Mouse (Mus musculus) bone marrow, adult 2 months (tissue): ENCODE measurements around the gene Glyctk. TPM values are rescaled to one million over a fixed set of nuclear protein-coding genes. Genes with fewer than 3 reads are reported as not detected.
"Not testable (repeated sequence)": the region's sequence is repeated elsewhere in the genome, so short reads cannot be mapped to it uniquely, and the experiment has no call there.

Source experiments
- H3K27ac ChIP-seq: fragments of 200-500 bp; 2 replicates; pipeline ENCODE4 v1.5.1; 2012; ENCODE audit warnings: low read depth, mild to moderate bottlenecking, control low read depth, inconsistent platforms, low read length; ENCODE audit not compliant: control insufficient read depth, poor library complexity, insufficient read depth
- H3K4me1 ChIP-seq: fragments of 200-500 bp; 2 replicates; pipeline ENCODE4 v1.6.1; 2011; ENCODE audit warnings: low read length; ENCODE audit not compliant: control insufficient read depth, insufficient read depth
- H3K4me3 ChIP-seq: fragments of 200-500 bp; replicated peaks from 2 replicates; pipeline ENCODE3; 2011; ENCODE audit warnings: mild to moderate bottlenecking, low read depth, low read length, control low read depth; ENCODE audit not compliant: control insufficient read depth
- CTCF ChIP-seq: fragments of 200-500 bp; IDR thresholded peaks from 2 replicates; pipeline ENCODE4 v1.5.1; 2011; ENCODE audit warnings: low read length, control low read depth; ENCODE audit not compliant: control insufficient read depth, insufficient read depth
- POLR2A ChIP-seq: fragments of 200-500 bp; IDR thresholded peaks from 2 replicates; pipeline ENCODE4 v1.6.1; 2011; ENCODE audit warnings: low read depth, mild to moderate bottlenecking, control low read depth, low read length, borderline replicate concordance; ENCODE audit not compliant: control insufficient read depth
- WGBS: fragments of 180-500 bp; shearing (Covaris S2); methylation state at CpG from one replicate; pipeline ENCODE4 v1.1.7; 2018; 5-methylcytosine and 5-hydroxymethylcytosine counted together
- polyA plus RNA-seq: library from polyadenylated mRNA; stranded (reverse); fragments of >200 nt; gene quantifications from 2 replicates; pipeline ENCODE4 v1.2.4, GENCODE M21; 2011; ENCODE audit warnings: low replicate concordance; ENCODE audit not compliant: missing spikeins, insufficient read depth, insufficient read length

Gene Glyctk
- polyA plus RNA-seq, 1 experiment: 1.9 TPM

DNA sequence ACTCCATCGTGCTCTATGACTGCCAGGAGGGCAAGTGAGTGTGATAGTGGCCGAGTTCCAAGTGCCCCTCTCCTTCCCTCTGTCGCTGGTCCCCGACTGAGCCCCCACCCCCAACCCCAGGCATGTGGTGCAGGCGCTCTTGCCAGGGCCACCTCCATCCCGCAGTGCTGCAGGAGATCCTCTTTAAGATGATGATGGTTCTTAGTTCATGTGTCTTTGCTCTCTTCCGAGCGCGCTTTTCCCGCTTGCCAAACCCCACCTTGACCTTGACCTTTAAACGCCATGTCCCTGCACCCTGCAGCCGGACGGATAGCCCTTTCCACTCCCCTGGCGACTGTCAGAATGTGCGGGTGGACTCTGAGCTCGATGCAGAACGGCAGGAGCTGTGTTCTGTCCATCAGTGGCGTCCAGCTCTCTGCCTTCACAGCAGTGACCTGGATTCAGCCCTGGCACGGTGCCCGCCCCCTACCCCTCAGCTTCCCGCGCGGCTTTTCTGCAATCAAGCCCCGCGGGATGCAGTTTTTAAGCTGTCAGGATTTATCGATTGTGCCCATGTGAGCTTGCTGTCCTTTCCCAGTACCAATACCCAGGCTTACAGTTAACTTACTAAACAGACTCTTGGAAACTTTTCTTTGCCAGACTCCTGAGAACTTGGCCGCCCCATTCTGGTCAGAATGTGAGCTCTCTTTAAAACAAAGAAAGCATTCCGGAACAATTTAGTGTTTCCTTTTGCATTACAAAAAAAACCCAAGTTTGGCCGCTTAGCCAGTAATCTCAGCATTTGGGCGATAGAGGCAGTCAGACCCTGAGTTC lies 13.6 kb upstream of the Glyctk start:
- H3K27ac ChIP-seq: peak overlapping the region; percentile 97
- WGBS: under 1% methylated on average over 30 of the region's 30 CpGs
- TF ChIP-seq POLR2A (no peak), CTCF (no peak)
- peaks cover 2% of the 10 kb centered on the region; the same call in 1 of the 2 replicates for H3K4me1 ChIP-seq
- peak overlapping the region; percentile 83 for H3K4me3 ChIP-seq

GRCm38 (mm10) chr9:106170556-106171345 lies 12.8 kb upstream of the Glyctk start, which contains the start of gene Wdr82:
TSS of gene Wdr82 (plus strand) at chr9:106170928.
- peaks cover 2% of the 10 kb centered on the region; the same call in 1 of the 2 replicates for H3K4me1 ChIP-seq
- H3K27ac ChIP-seq: peak within 1 kb of the TSS; percentile 97
- TF ChIP-seq POLR2A (peak; percentile 93), CTCF (no peak)
- H3K4me3 ChIP-seq: peak within 1 kb of the TSS; percentile 83
- WGBS: under 1% methylated on average over 81 of the region's 81 CpGs

DNA sequence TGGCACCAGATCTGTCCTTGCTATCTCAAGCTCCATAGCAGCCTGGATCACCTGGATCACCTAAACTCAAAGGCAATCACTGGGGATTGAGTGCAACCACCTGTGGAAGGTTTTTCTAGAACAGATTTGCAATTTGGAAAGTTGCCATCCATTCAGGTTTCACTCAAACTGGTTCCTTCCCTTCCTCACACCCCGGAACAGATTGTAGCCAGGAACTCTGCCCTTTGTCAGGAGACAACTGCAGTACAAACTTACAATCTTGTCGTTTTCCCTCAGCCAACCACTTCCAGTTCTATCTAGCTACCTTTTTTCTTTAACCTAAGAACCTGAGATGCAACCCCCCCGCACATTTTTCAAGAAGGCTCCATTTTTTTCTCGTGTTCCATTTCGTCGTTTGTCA lies 12.0 kb upstream of the Glyctk start:
- WGBS: 49% methylated on average over 6 of the region's 6 CpGs
- no peak for TF ChIP-seq CTCF
- no peak for TF ChIP-seq POLR2A
- no peak overlapping the region for H3K4me3 ChIP-seq
- H3K27ac ChIP-seq: no peak overlapping the region
- H3K4me1 ChIP-seq: peaks cover 2% of the 10 kb centered on the region; the same call in 1 of the 2 replicates

GRCm38 (mm10) chr9:106169006-106169405 lies 11.1 kb upstream of the Glyctk start:
- 76% methylated on average over 1 of the region's 1 CpGs for WGBS
- H3K4me3 ChIP-seq, H3K27ac ChIP-seq, H3K4me1 ChIP-seq: not testable (repeated sequence)

DNA sequence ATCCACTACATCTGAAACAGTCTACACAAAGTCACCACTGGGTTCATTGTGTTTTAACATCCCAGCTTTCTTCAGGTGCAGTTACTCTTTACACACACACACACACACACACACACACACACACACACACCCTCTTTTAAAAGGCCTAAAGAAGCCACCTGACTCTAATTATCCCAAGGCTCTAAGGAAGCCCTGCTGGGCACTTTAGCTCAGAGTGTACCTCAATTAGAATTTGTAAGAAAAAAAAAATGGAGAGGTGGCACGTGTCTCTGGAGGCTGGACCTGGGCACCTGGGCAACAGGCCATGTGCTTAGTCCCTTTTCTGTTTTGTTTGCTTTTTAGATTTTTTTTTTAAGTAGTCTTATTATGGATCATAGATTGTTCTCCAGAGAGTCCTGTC lies 9.8 kb upstream of the Glyctk start:
- Histone ChIP-seq H3K4me3 (no peak overlapping the region), H3K27ac (no peak overlapping the region), H3K4me1 (no peaks in the 10 kb centered on the region)
- 84% methylated on average over 1 of the region's 1 CpGs for WGBS
- TF ChIP-seq POLR2A: no peak
- no peak for TF ChIP-seq CTCF

- no peak overlapping the region for H3K27ac ChIP-seq
- no peaks in the 10 kb centered on the region for H3K4me1 ChIP-seq
- no peak for TF ChIP-seq CTCF
- no peak for TF ChIP-seq POLR2A
- no peak overlapping the region for H3K4me3 ChIP-seq
- WGBS: 70% methylated on average over 3 of the region's 3 CpGs
Measured at GRCm38 (mm10) chr9:106167241-106167640, 9.3 kb upstream of the Glyctk start.

- Histone ChIP-seq H3K27ac (no peak overlapping the region), H3K4me3 (no peak overlapping the region), H3K4me1 (no peaks in the 10 kb centered on the region)
- 68% methylated on average over 2 of the region's 2 CpGs for WGBS
- no peak for TF ChIP-seq CTCF
- TF ChIP-seq POLR2A: no peak
Measured at GRCm38 (mm10) chr9:106166709-106167108, 8.8 kb upstream of the Glyctk start.

DNA sequence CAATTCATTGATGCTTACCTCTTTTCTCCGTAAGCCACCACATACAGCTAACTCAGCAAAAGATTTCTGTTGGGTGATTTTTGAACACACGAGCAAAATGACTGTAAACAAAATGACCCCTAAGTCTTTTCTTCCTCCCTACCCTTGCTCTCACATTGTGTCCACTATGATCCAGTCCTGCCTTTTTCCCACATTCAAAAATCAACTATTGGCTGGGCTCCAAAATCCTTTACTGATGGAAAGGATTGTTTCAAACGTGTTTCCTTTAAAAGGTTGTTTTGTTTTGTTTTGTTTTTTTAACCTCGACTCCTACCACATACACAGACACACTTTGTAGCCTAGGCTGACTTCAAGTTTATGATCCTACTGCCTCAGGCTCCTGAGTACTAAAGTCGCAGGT lies 2.5 kb upstream of the Glyctk start:
- 31% methylated on average over 5 of the region's 5 CpGs for WGBS
- Histone ChIP-seq H3K4me3 (peak overlapping the region; percentile 69), H3K27ac (peak overlapping the region; percentile 88; the same call in 1 of the 2 replicates), H3K4me1 (no peaks in the 10 kb centered on the region)
- TF ChIP-seq CTCF: no peak
- no peak for TF ChIP-seq POLR2A
